Mouse (Mus musculus): ENCODE measurements around the gene Uvrag.

- no peak for TF ChIP-seq CTCF (IDR thresholded peaks at IDR 0.05)
- no peak for TF ChIP-seq POLR2A (IDR thresholded peaks at IDR 0.05; ENCODE audit: insufficient read depth, low read depth, low read length)
- no peak for TF ChIP-seq EP300 (IDR thresholded peaks at IDR 0.05; ENCODE audit: insufficient read depth, low read depth, low read length)
Observed at GRCm38 (mm10) chr7:99034909-99035308, 106.0 kb downstream of the Uvrag start.

All from heart, adult 2 months (tissue).